Mouse (Mus musculus) forebrain, postnatal 0 days (tissue): ENCODE data around the gene Slamf6. TPM values are rescaled to one million over a fixed set of nuclear protein-coding genes. Genes with fewer than 3 reads are reported as not detected.

Experiments
- ATAC-seq: fragments of 200-750 bp; cut with Nextera tagmentation; 2 replicates; pipeline ENCODE4 v1.8.0; 2017; ENCODE audit warnings: mild to moderate bottlenecking, moderate library complexity
- DNase-seq: peaks from one replicate; pipeline ENCODE4 v3.0.0-alpha.2; 2015
- H3K27ac ChIP-seq: fragments of 300-500 bp; sonication (generic); 2 replicates; pipeline ENCODE4 v1.5.1; 2014; ENCODE audit warnings: low read depth, mild to moderate bottlenecking, antibody characterized with exemption, low read length, moderate library complexity, mixed read lengths
- H3K27me3 ChIP-seq: fragments of 300-500 bp; sonication (generic); 2 replicates; pipeline ENCODE4 v1.6.1; 2014; ENCODE audit warnings: mild to moderate bottlenecking, low read length, mixed read lengths; ENCODE audit not compliant: insufficient read depth
- H3K36me3 ChIP-seq: fragments of 300-500 bp; sonication (generic); 2 replicates; pipeline ENCODE4 v1.6.1; 2014; ENCODE audit warnings: mild to moderate bottlenecking, moderate library complexity; ENCODE audit not compliant: insufficient read depth
- H3K4me1 ChIP-seq: fragments of 300-500 bp; sonication (generic); 2 replicates; pipeline ENCODE4 v1.6.1; 2014; ENCODE audit warnings: antibody characterized with exemption; ENCODE audit not compliant: insufficient read depth
- H3K4me2 ChIP-seq: fragments of 300-500 bp; sonication (generic); 2 replicates; pipeline ENCODE4 v1.6.1; 2014; ENCODE audit warnings: low read depth, mild to moderate bottlenecking, moderate library complexity
- H3K4me3 ChIP-seq: fragments of 300-500 bp; sonication (generic); 2 replicates; pipeline ENCODE4 v1.5.1; 2014; ENCODE audit warnings: low read depth, low read length, mixed read lengths
- H3K9ac ChIP-seq: fragments of 300-500 bp; sonication (generic); 2 replicates; pipeline ENCODE4 v1.6.1; 2014; ENCODE audit warnings: mild to moderate bottlenecking
- H3K9me3 ChIP-seq: fragments of 300-500 bp; sonication (generic); 2 replicates; pipeline ENCODE4 v1.6.1; 2016; ENCODE audit warnings: low read length
- CTCF ChIP-seq: sonication (generic); IDR thresholded peaks from 2 replicates; pipeline ENCODE4 v1.5.1; 2016; ENCODE audit warnings: antibody characterized with exemption, control low read depth, low read depth
- WGBS: fragments of 180-500 bp; shearing (Covaris S2); extraction: QIAGEN DNeasy Blood & Tissue Kit; methylation state at CpG from one replicate; pipeline ENCODE4 v1.1.7; 2014; 5-methylcytosine and 5-hydroxymethylcytosine counted together
- polyA plus RNA-seq: library from polyadenylated mRNA; unstranded; fragments of >200 nt; fragmentation: Nextera tagmentation; extraction: Ambion mirVana; gene quantifications from 2 replicates; pipeline ENCODE4 v1.2.1, GENCODE M21; 2015
- total RNA-seq: library from RNA; depleted of rRNA; stranded (reverse); fragments of >200 nt; gene quantifications from 2 replicates; pipeline ENCODE4 v1.2.3, GENCODE M21; 2014

The Slamf6 gene
- total and polyA plus RNA-seq, 2 experiments from 2014 or later = 0.34 TPM; not detected in 1

GRCm38 (mm10) chr1:171983372-171984001 is 66.2 kb downstream of the Slamf6 start:
- Histone ChIP-seq H3K4me3 (no peak overlapping the region), H3K27me3 (no peaks in the 10 kb centered on the region), H3K36me3 (no peaks in the 10 kb centered on the region), H3K9ac (no peak overlapping the region), H3K27ac (no peak overlapping the region), H3K4me2 (no peak overlapping the region), H3K9me3 (no peaks in the 10 kb centered on the region), H3K4me1 (no peaks in the 10 kb centered on the region)
- 59% methylated on average over 3 of the region's 3 CpGs for WGBS
- DNase-seq = no peak
- TF ChIP-seq CTCF = no peak
- no peak for ATAC-seq

GRCm38 (mm10) chr1:171984121-171984520 is 66.8 kb downstream of the Slamf6 start:
- no peak overlapping the region for H3K27ac ChIP-seq
- no peaks in the 10 kb centered on the region for H3K4me1 ChIP-seq
- DNase-seq (no peak), ATAC-seq (no peak)
- WGBS = 94% methylated on average over 1 of the region's 1 CpGs
- no peak overlapping the region for H3K4me2 ChIP-seq
- no peaks in the 10 kb centered on the region for H3K27me3 ChIP-seq
- H3K9me3 ChIP-seq = no peaks in the 10 kb centered on the region
- H3K36me3 ChIP-seq = no peaks in the 10 kb centered on the region
- TF ChIP-seq CTCF = no peak
- H3K4me3 ChIP-seq = no peak overlapping the region
- no peak overlapping the region for H3K9ac ChIP-seq

GRCm38 (mm10) chr1:171991883-171992282 is 74.6 kb downstream of the Slamf6 start:
- DNase-seq (no peak), ATAC-seq (no peak)
- Histone ChIP-seq H3K9ac (no peak overlapping the region), H3K4me3 (no peak overlapping the region), H3K27ac (no peak overlapping the region), H3K36me3 (no peaks in the 10 kb centered on the region), H3K4me2 (no peak overlapping the region), H3K4me1 (no peaks in the 10 kb centered on the region), H3K27me3 (no peaks in the 10 kb centered on the region), H3K9me3 (no peaks in the 10 kb centered on the region)
- no peak for TF ChIP-seq CTCF
- WGBS = 81% methylated on average over 2 of the region's 2 CpGs

GRCm38 (mm10) chr1:171992901-171993530 is 75.7 kb downstream of the Slamf6 start:
- WGBS = 67% methylated on average over 4 of the region's 4 CpGs
- peak; percentile 87 for ATAC-seq

GRCm38 (mm10) chr1:171994501-171994900 is 77.2 kb downstream of the Slamf6 start:
- no peak for TF ChIP-seq CTCF
- WGBS = 85% methylated on average over 2 of the region's 2 CpGs
- no peaks in the 10 kb centered on the region for H3K9me3 ChIP-seq
- no peak overlapping the region for H3K4me2 ChIP-seq
- H3K4me1 ChIP-seq = no peaks in the 10 kb centered on the region
- H3K36me3 ChIP-seq = 0 out of 2 replicates have a peak, but pooled peaks cover 1% of the 10 kb centered on the region
- H3K27ac ChIP-seq = no peak overlapping the region
- H3K27me3 ChIP-seq = no peaks in the 10 kb centered on the region
- ATAC-seq (no peak), DNase-seq (no peak)
- H3K9ac ChIP-seq = no peak overlapping the region
- H3K4me3 ChIP-seq = no peak overlapping the region

More at GRCm38 (mm10) chr1:171992901-171993530, 75.7 kb downstream of the Slamf6 start:
- DNase-seq = peak; percentile 49
- Histone ChIP-seq H3K36me3 (no peaks in the 10 kb centered on the region), H3K9me3 (no peaks in the 10 kb centered on the region), H3K9ac (no peak overlapping the region), H3K4me3 (no peak overlapping the region), H3K27me3 (no peaks in the 10 kb centered on the region), H3K4me2 (no peak overlapping the region), H3K27ac (no peak overlapping the region), H3K4me1 (no peaks in the 10 kb centered on the region)
- TF ChIP-seq CTCF = no peak

GRCm38 (mm10) chr1:171994918-171995715 is 77.8 kb downstream of the Slamf6 start:
- 89% methylated on average over 11 of the region's 11 CpGs for WGBS

GRCm38 (mm10) chr1:171996701-171997100 is 79.4 kb downstream of the Slamf6 start:
- DNase-seq = no peak
- Histone ChIP-seq H3K27ac (no peak overlapping the region), H3K36me3 (peaks cover 4% of the 10 kb centered on the region; the same call in 1 of the 2 replicates), H3K4me1 (no peaks in the 10 kb centered on the region), H3K9ac (no peak overlapping the region), H3K4me3 (no peak overlapping the region), H3K4me2 (no peak overlapping the region), H3K9me3 (no peaks in the 10 kb centered on the region), H3K27me3 (no peaks in the 10 kb centered on the region)
- whole genome bisulfite sequencing = 79% methylated on average over 7 of the region's 7 CpGs
- TF ChIP-seq CTCF = no peak
- ATAC-seq = no peak

More at GRCm38 (mm10) chr1:171994918-171995715, 77.8 kb downstream of the Slamf6 start:
- no peaks in the 10 kb centered on the region for H3K27me3 ChIP-seq
- no peak for TF ChIP-seq CTCF
- H3K4me2 ChIP-seq = no peak overlapping the region
- H3K36me3 ChIP-seq = 0 out of 2 replicates have a peak, but pooled peaks cover 4% of the 10 kb centered on the region
- DNase-seq = no peak
- no peak overlapping the region for H3K9ac ChIP-seq
- no peak for ATAC-seq
- H3K4me3 ChIP-seq = no peak overlapping the region
- no peak overlapping the region for H3K27ac ChIP-seq
- H3K4me1 ChIP-seq = no peaks in the 10 kb centered on the region
- H3K9me3 ChIP-seq = no peaks in the 10 kb centered on the region
